Mouse (Mus musculus): Measurements from ENCODE around the gene Zic5.

GRCm38 (mm10) chr14:122486611-122487010 is 21.1 kb upstream of the Zic5 start:
- TF ChIP-seq POLR2A (IDR thresholded peaks at IDR 0.05; ENCODE audit: borderline replicate concordance, insufficient read depth, low read length) (no peak), CTCF (IDR thresholded peaks at IDR 0.05; ENCODE audit: borderline replicate concordance, insufficient read depth, low read depth, low read length) (no peak)

All from cerebellum, adult 2 months (tissue).